Mouse (Mus musculus): ENCODE data around the gene Robo3. TPM values are rescaled to one million over a fixed set of nuclear protein-coding genes. Genes with fewer than 3 reads are reported as not detected.

Gene Robo3
- 1.4 and 4.5 TPM in 2 replicates for polyA plus RNA-seq (2012; rRNA removed; ENCODE audit: low replicate concordance)

GRCm38 (mm10) chr9:37432720-37433421, at the start of gene Robo3:
Gene Robo3 (minus strand): TSS chr9:37433246.

GRCm38 (mm10) chr9:37401802-37402201, 31.2 kb downstream of the Robo3 start, which contains the start of gene Robo4:
Gene Robo4 (plus strand): TSS chr9:37401897.

GRCm38 (mm10) chr9:37367301-37368080, 65.6 kb downstream of the Robo3 start, which contains the start of gene Hepacam:
Gene Hepacam (plus strand): TSS chr9:37367351.

Other genes with a start within 250 kb of the Robo3 start
- 0.46 and 0.68 TPM in 2 replicates for gene Tmem218, start 225.0 kb downstream of the Robo3 start, polyA plus RNA-seq (2012; rRNA removed; ENCODE audit: low replicate concordance)
- gene Slc37a2, start 177.5 kb downstream of the Robo3 start, polyA plus RNA-seq (2012; rRNA removed; ENCODE audit: low replicate concordance), result 2.7 and 72.0 TPM in 2 replicates
- 0.30 and 0.82 TPM in 2 replicates for gene Ccdc15, start 84.8 kb downstream of the Robo3 start, polyA plus RNA-seq (2012; rRNA removed; ENCODE audit: low replicate concordance)
- gene Hepacam, start 65.9 kb downstream of the Robo3 start, polyA plus RNA-seq (2012; rRNA removed; ENCODE audit: low replicate concordance), result 0.23 and 1.3 TPM in 2 replicates
- gene Robo4, start 31.3 kb downstream of the Robo3 start, polyA plus RNA-seq (2012; rRNA removed; ENCODE audit: low replicate concordance), result 8.2 and 12.8 TPM in 2 replicates
- gene Msantd2, start 56.1 kb upstream of the Robo3 start, polyA plus RNA-seq (2012; rRNA removed; ENCODE audit: low replicate concordance), result 7.6 and 13.2 TPM in 2 replicates
- gene Esam, start 94.8 kb upstream of the Robo3 start, polyA plus RNA-seq (2012; rRNA removed; ENCODE audit: low replicate concordance), result 15.7 and 16.2 TPM in 2 replicates
- gene Vsig2, start 106.0 kb upstream of the Robo3 start, polyA plus RNA-seq (2012; rRNA removed; ENCODE audit: low replicate concordance), result 4.0 and 81.2 TPM in 2 replicates
- gene Nrgn, start 119.7 kb upstream of the Robo3 start, polyA plus RNA-seq (2012; rRNA removed; ENCODE audit: low replicate concordance), result 3.6 and 5.6 TPM in 2 replicates
- 2.6 and 5.2 TPM in 2 replicates for gene Siae, start 122.5 kb upstream of the Robo3 start, polyA plus RNA-seq (2012; rRNA removed; ENCODE audit: low replicate concordance)
- gene Spa17, start 180.5 kb upstream of the Robo3 start, polyA plus RNA-seq (2012; rRNA removed; ENCODE audit: low replicate concordance), result 0.14 TPM in 1 of 2 replicates, not detected in the other
- gene Tbrg1, start 224.1 kb upstream of the Robo3 start, polyA plus RNA-seq (2012; rRNA removed; ENCODE audit: low replicate concordance), result 32.5 and 42.3 TPM in 2 replicates
- not detected in 2 replicates for gene Panx3, start 236.0 kb upstream of the Robo3 start, polyA plus RNA-seq (2012; rRNA removed; ENCODE audit: low replicate concordance)